Mouse (Mus musculus) stomach, postnatal 0 days (tissue): ENCODE results near the gene Neurod2. TPM values are rescaled to one million over a fixed set of nuclear protein-coding genes. Genes with fewer than 3 reads are reported as not detected.

Experiments used
- ATAC-seq: fragments of 200-750 bp; cut with Nextera tagmentation; 2 replicates; pipeline ENCODE4 v1.8.0; 2017; ENCODE audit not compliant: low FRiP score, low TSS enrichment
- DNase-seq: peaks from one replicate; pipeline ENCODE4 v3.0.0-alpha.2; 2016; ENCODE audit warnings: low spot score
- H3K27ac ChIP-seq: fragments of 300-500 bp; sonication (generic); replicated peaks from 2 replicates; pipeline ENCODE4 v1.5.1; 2014; ENCODE audit warnings: mild to moderate bottlenecking, control low read depth
- H3K27me3 ChIP-seq: fragments of 300-500 bp; sonication (generic); 2 replicates; pipeline ENCODE4 v1.6.1; 2014; ENCODE audit warnings: low read length; ENCODE audit not compliant: control insufficient read depth, insufficient read depth
- H3K36me3 ChIP-seq: fragments of 300-500 bp; sonication (generic); 2 replicates; pipeline ENCODE4 v1.6.1; 2014; ENCODE audit warnings: low read length, mixed read lengths; ENCODE audit not compliant: control insufficient read depth, insufficient read depth
- H3K4me1 ChIP-seq: fragments of 300-500 bp; sonication (generic); replicated peaks from 2 replicates; pipeline ENCODE4 v1.6.1; 2014; ENCODE audit warnings: antibody characterized with exemption; ENCODE audit not compliant: control insufficient read depth, insufficient read depth
- H3K4me2 ChIP-seq: fragments of 300-500 bp; sonication (generic); replicated peaks from 2 replicates; pipeline ENCODE4 v1.6.1; 2014; ENCODE audit warnings: low read depth, mild to moderate bottlenecking, control low read depth, moderate library complexity
- H3K4me3 ChIP-seq: fragments of 300-500 bp; sonication (generic); 2 replicates; pipeline ENCODE4 v1.5.1; 2014; ENCODE audit warnings: low read depth, low read length, control low read depth
- H3K9ac ChIP-seq: fragments of 300-500 bp; sonication (generic); 2 replicates; pipeline ENCODE4 v1.6.1; 2014; ENCODE audit warnings: mild to moderate bottlenecking, low read length, control low read depth, mixed read lengths
- H3K9me3 ChIP-seq: fragments of 300-500 bp; sonication (generic); 2 replicates; pipeline ENCODE4 v1.6.1; 2016; ENCODE audit warnings: low read length; ENCODE audit not compliant: control insufficient read depth
- CTCF ChIP-seq: IDR thresholded peaks from 2 replicates; pipeline ENCODE4 v1.5.1; 2016; ENCODE audit warnings: antibody characterized with exemption, low read depth, mild to moderate bottlenecking, moderate library complexity
- EP300 ChIP-seq: optimal IDR thresholded peaks from 2 replicates; pipeline ENCODE3; 2016; ENCODE audit warnings: antibody characterized with exemption
- WGBS: fragments of 180-500 bp; shearing (Covaris S2); extraction: QIAGEN DNeasy Blood & Tissue Kit; methylation state at CpG from one replicate; pipeline ENCODE4 v1.1.7; 2014; 5-methylcytosine and 5-hydroxymethylcytosine counted together
- polyA plus RNA-seq: library from polyadenylated mRNA; unstranded; fragments of >200 nt; fragmentation: Nextera tagmentation; extraction: Ambion mirVana; gene quantifications from 2 replicates; pipeline ENCODE4 v1.2.1, GENCODE M21; 2015

The Neurod2 gene
- polyA plus RNA-seq, 1 experiment from 2014 or later: 0.02 TPM

DNA sequence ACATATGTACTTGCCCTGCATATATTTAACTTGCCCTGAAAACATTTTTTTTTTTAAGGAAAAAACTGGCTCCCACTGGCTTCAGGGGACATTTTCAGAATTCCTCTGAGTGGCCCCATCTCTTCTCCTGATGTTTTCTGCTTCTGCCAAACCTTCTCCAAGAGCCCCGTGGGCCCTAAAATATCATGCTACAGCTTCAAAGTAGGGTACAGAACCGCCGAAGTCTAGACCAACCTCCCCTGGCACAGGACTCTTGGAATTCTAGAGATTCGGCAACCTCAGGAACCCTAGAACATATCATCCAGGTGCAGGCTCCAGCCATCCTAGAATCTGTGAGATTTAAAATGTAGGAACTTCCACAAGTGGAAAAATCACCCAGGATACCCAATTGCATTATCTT is 9.9 kb downstream of the Neurod2 start:
- TF ChIP-seq CTCF (no peak), EP300 (no peak)
- no peaks in the 10 kb centered on the region for H3K9me3 ChIP-seq
- ATAC-seq (no peak), DNase-seq (no peak)
- WGBS: 19% methylated on average over 4 of the region's 4 CpGs
- H3K27ac ChIP-seq: no peak overlapping the region
- no peaks in the 10 kb centered on the region for H3K4me1 ChIP-seq
- peaks cover 30% of the 10 kb centered on the region for H3K27me3 ChIP-seq
- no peak overlapping the region for H3K4me3 ChIP-seq
- H3K36me3 ChIP-seq: no peaks in the 10 kb centered on the region
- H3K4me2 ChIP-seq: no peak overlapping the region
- no peak overlapping the region for H3K9ac ChIP-seq

DNA sequence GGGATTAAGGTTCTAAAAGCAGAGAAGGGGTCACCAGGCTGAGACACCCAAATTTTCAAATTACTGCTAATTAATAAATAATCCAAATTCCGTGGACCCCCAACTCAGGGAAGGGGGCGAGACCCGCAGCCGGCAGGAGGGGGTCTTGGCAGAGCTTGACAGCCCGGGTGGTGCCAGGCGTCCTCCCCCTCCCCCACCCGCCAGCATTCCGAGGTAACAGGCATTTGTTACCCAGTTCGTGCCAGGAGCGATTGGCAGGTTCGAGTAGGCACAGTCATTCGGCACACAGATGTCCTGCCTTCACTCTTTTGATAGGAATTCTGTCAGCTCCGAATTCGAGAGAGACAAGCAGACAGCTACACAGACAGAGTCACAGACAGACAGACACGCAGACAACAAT is 10.3 kb downstream of the Neurod2 start:
- TF ChIP-seq EP300 (no peak), CTCF (no peak)
- 3% methylated on average over 15 of the region's 15 CpGs for WGBS
- no peak for ATAC-seq
- H3K9me3 ChIP-seq: no peaks in the 10 kb centered on the region
- no peak overlapping the region for H3K27ac ChIP-seq
- no peaks in the 10 kb centered on the region for H3K36me3 ChIP-seq
- peaks cover 27% of the 10 kb centered on the region; the same call in 1 of the 2 replicates for H3K27me3 ChIP-seq
- H3K4me1 ChIP-seq: no peaks in the 10 kb centered on the region
- no peak overlapping the region for H3K4me3 ChIP-seq
- H3K9ac ChIP-seq: no peak overlapping the region
- DNase-seq: no peak
- H3K4me2 ChIP-seq: no peak overlapping the region

DNA sequence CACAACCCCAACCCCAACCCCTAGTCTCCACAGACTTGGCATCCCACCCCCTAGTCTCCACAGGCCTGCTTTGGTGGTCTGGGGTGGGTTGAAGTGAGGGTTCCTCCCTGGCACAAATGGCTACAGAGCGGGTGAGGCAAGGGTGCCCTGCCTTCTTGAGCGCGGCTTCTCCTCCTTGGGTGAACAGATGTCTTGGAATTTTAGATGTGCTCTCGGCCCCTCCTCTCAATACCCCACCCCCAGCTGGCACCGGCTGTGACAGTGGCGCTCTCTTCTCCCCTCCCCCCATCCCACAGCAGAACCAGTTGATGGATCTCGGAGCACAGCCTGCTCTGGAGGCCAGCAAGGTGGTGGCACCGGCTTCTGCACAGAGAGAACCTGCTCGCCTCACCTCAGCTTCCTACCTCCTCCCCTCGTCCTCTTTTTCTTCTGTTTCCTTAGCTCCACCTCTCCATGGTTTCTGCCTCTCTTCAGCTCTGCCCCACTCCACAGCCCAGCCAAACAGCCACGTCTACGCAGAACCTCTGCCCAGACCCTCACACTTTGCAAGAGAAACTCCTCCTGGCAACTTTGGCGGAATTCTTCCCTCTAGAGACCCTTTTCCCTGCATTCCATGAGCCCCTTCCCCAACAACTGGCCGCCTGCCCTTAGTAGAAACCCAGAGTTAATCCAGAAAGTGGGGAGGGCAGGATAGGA is 10.9 kb downstream of the Neurod2 start:
- no peak overlapping the region for H3K4me3 ChIP-seq
- H3K4me2 ChIP-seq: no peak overlapping the region
- H3K36me3 ChIP-seq: no peaks in the 10 kb centered on the region
- no peaks in the 10 kb centered on the region for H3K9me3 ChIP-seq
- ATAC-seq (no peak), DNase-seq (no peak)
- TF ChIP-seq EP300 (no peak), CTCF (no peak)
- 3% methylated on average over 13 of the region's 14 CpGs for WGBS
- no peak overlapping the region for H3K9ac ChIP-seq
- H3K4me1 ChIP-seq: no peaks in the 10 kb centered on the region
- peaks cover 29% of the 10 kb centered on the region; the same call in 1 of the 2 replicates for H3K27me3 ChIP-seq
- no peak overlapping the region for H3K27ac ChIP-seq

DNA sequence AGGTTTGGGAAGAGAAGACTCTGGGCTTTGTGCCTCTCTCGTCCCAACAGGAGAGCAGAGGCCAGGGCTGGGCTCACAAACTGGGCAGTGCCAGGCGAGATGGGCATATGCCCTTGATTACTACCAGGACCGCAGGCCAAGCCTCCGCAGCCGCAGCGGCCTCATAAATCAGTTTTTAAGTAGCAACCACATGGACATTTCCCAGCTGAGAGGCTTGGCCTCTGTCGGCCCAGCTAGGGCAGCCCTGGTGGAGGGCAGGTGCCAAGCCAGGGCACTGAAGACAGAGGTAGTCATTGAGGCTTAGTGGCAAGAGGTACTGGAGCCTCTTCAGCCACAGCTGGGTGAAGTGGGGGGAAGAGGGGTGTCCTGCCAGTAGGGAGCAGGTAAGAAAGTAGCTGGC is 12.0 kb downstream of the Neurod2 start:
- WGBS: 8% methylated on average over 7 of the region's 7 CpGs
- ATAC-seq: no peak

DNA sequence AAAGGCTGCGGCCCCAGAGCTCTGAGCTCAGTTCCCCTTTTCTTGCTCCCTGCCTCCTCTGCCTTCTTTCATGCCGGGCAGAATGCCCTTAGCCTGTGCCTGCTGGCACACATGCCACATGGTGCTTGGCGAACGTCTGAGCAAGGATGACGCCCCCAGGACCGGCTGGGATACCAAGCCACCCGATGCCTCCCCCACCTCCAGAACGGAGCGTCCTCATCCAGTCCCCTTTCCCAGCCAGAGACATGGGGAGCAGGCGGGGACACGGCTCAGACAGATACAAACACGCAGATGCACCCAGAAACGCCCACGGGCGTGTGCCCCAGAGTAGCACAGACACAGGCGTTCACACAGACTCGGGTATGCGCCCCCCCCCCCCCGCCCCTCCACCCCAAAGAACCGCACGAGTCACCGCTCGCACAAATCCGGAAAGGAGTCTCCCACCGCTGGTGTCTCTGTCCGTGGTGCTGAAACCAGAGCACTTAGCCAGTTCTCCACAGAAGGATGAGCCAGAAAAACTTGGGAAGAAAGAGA is 15.6 kb downstream of the Neurod2 start:
- Histone ChIP-seq H3K27me3 (peaks cover 8% of the 10 kb centered on the region; the same call in 1 of the 2 replicates), H3K9ac (no peak overlapping the region), H3K27ac (no peak overlapping the region), H3K4me2 (no peak overlapping the region), H3K4me3 (no peak overlapping the region), H3K9me3 (no peaks in the 10 kb centered on the region), H3K4me1 (no peaks in the 10 kb centered on the region), H3K36me3 (no peaks in the 10 kb centered on the region)
- DNase-seq: peak; percentile 79
- TF ChIP-seq CTCF (no peak), EP300 (no peak)
- 2% methylated on average over 26 of the region's 26 CpGs for WGBS
- ATAC-seq: peak; percentile 47; the same call in 1 of the 2 replicates

More for the DNA sequence above, 12.0 kb downstream of the Neurod2 start:
- Histone ChIP-seq H3K36me3 (no peaks in the 10 kb centered on the region), H3K9me3 (no peaks in the 10 kb centered on the region), H3K27ac (no peak overlapping the region), H3K4me1 (no peaks in the 10 kb centered on the region), H3K4me2 (no peak overlapping the region), H3K4me3 (no peak overlapping the region), H3K27me3 (peaks cover 23% of the 10 kb centered on the region; the same call in 1 of the 2 replicates), H3K9ac (no peak overlapping the region)
- TF ChIP-seq CTCF (no peak), EP300 (no peak)
- DNase-seq: no peak

DNA sequence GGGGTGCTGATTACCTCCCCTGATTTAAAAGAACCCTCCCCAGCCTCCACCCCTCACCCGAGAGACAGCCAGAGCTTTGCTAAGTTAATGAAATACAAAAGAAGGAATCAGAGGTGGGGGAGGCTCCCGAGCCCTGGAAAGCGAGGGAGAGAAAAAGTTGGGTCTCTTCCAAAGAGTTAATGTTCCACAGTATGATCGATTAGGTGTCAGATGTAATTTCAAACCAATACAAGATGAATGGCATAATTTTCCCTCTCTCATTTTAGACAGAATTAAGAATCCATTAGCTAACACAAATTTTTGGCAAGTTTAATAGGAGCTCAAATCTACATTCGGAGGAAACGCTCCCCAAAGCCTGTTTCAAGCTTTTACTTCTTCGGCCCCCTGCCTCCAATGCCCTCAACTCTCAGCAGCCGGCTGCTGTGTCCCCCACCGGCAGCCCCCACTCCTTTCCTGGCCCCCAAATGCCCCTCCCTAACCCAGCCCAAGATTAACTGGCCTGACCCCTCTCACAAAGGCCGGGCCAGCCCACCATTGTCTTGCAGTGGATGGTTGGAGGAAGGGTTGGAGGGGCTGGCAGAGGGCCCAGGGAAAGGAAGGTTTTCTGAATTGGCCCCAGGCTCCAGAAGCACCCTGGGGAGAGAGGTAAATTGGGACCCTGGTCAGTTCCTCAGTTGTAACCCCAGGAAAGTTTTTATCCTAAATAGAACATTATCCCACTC is 30.8 kb downstream of the Neurod2 start:
- H3K36me3 ChIP-seq: no peaks in the 10 kb centered on the region
- H3K9ac ChIP-seq: no peak overlapping the region
- H3K27me3 ChIP-seq: no peaks in the 10 kb centered on the region
- ATAC-seq: no peak
- TF ChIP-seq EP300 (no peak), CTCF (no peak)
- 9% methylated on average over 10 of the region's 10 CpGs for WGBS
- H3K4me2 ChIP-seq: no peak overlapping the region
- H3K9me3 ChIP-seq: no peaks in the 10 kb centered on the region
- no peaks in the 10 kb centered on the region for H3K4me1 ChIP-seq
- no peak overlapping the region for H3K4me3 ChIP-seq
- H3K27ac ChIP-seq: no peak overlapping the region
- DNase-seq: no peak
